Mouse (Mus musculus) cerebellum, adult 11 months (tissue): ENCODE data around the gene Gpr176.

ENCODE experiments used
- DNase-seq: peaks from one replicate; pipeline ENCODE4 v3.0.0; 2022

Gpr176 gene

DNA sequence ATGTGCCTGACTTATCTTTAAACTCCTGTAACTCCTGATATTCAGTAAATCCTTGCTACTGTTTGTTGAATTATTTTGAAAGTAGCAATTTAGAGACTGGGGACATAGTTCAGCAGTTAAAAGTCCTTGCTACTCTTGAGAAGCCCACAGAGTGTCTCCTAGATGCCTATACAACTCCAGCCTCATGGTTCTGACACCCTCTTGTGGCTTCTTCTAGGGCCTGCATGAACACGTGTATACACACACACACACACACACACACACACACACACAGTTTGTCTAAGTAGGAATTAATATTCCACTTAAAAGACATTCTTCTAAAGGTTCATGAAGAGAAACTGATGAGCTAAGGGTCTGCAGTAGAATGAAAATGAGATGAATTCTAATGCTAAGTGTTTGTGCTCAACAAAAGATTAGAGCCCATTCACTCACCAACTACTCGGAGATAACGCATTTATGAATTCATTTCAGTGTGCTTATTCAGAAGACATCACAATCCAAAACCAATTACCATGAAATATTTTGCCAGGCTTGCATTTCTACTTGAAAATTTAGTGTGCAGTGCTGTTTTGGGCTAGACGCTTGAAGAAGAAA, 144.6 kb downstream of the Gpr176 start:
- no peak for DNase-seq
